Mouse (Mus musculus) CH12F3 (cell line): ENCODE measurements around the gene Olfr135.

Source experiments
- in situ Hi-C: fragments of 300-500 bp; cut with MboI; formaldehyde crosslinking; loops from 2 replicates; pipeline ENCODE4 v1.14.3; 2020; ENCODE audit warnings: low sequenced_read_pairs

Olfr135 gene

DNA sequence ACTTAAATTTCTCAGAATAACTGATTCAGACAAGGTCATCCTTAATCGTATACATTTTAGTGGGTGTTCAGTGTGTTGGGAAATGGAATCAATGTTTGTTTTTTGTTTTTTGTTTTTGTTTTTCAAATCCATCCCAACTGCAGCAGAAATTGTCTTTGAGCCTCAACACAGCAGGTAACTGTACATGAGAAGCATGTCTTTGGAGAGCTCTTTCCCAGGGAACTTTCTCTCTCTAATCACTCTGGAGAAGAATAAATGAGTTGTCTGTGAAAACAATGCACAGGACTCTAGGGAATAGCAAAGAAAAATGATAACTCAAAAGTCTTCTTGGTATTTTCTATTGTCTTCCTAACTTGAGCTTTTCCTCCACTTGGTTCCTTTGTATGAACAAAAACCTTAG is at the start of gene Olfr135:
Gene Olfr135, plus strand, starts transcription at position 301 of the 400 bp plus-strand sequence.
- in situ Hi-C loops = no loop called here

DNA sequence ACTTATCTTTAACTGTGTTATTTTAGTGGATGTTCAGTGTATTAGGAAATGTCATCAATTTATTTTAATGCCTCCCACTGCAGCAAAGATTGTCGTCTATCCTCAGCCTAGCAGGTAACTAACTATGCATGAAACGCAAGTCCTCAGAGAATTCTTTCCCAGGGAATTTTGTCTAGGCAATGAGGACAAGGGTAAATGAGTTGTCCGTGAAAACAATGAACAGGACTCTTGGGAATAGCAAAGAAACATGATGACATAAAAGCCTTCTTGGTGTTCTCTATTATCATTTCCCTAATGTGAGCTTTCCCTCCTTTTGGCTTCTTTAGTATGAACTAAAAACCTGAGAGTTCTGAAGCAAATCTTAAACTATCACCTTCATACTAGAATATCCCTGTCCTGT is 33.0 kb upstream of the Olfr135 start, which contains the start of gene Olfr134:
Gene Olfr134, plus strand, starts transcription at position 301 of the 400 bp plus-strand sequence.
- in situ Hi-C loops = no loop called here
